Mouse (Mus musculus) embryonic facial prominence, embryonic 13.5 days (tissue): Measurements from ENCODE around the gene Naa80. TPM values are rescaled to one million over a fixed set of nuclear protein-coding genes. Genes with fewer than 3 reads are reported as not detected.
A peak's percentile ranks its signal among the peaks of the same experiment; 100 is the strongest.

Experiments used
- ATAC-seq: fragments of 200-750 bp; cut with Nextera tagmentation; 2 replicates; pipeline ENCODE4 v1.8.0; 2017; ENCODE audit warnings: low read depth; ENCODE audit not compliant: insufficient number of reproducible peaks, insufficient read depth, low FRiP score, low TSS enrichment
- H3K27ac ChIP-seq: fragments of 300-500 bp; sonication (generic); 2 replicates; pipeline ENCODE4 v1.5.1; 2015; ENCODE audit warnings: moderate library complexity, mild to moderate bottlenecking, inconsistent platforms
- H3K27me3 ChIP-seq: fragments of 300-500 bp; sonication (generic); 2 replicates; pipeline ENCODE4 v1.6.1; 2015; ENCODE audit warnings: mild to moderate bottlenecking, inconsistent platforms
- H3K36me3 ChIP-seq: fragments of 300-500 bp; sonication (generic); 2 replicates; pipeline ENCODE4 v1.6.1; 2015; ENCODE audit warnings: mild to moderate bottlenecking, inconsistent platforms
- H3K4me1 ChIP-seq: fragments of 300-500 bp; sonication (generic); 2 replicates; pipeline ENCODE4 v1.6.1; 2015; ENCODE audit warnings: inconsistent platforms
- H3K4me2 ChIP-seq: fragments of 300-500 bp; sonication (generic); 2 replicates; pipeline ENCODE4 v1.6.1; 2015; ENCODE audit warnings: moderate library complexity, mild to moderate bottlenecking, inconsistent platforms
- H3K4me3 ChIP-seq: fragments of 300-500 bp; sonication (generic); 2 replicates; pipeline ENCODE4 v1.5.1; 2015; ENCODE audit warnings: mild to moderate bottlenecking, inconsistent platforms
- H3K9ac ChIP-seq: fragments of 300-500 bp; sonication (generic); 2 replicates; pipeline ENCODE4 v1.6.1; 2015; ENCODE audit warnings: mild to moderate bottlenecking, inconsistent platforms
- H3K9me3 ChIP-seq: fragments of 300-500 bp; sonication (generic); 2 replicates; pipeline ENCODE4 v1.6.1; 2016; ENCODE audit warnings: inconsistent platforms
- WGBS: fragments of 180-500 bp; shearing (Covaris S2); methylation state at CpG from one replicate; pipeline ENCODE4 v1.1.7; 2015; ENCODE audit warnings: mixed read lengths; 5-methylcytosine and 5-hydroxymethylcytosine counted together
- polyA plus RNA-seq: library from polyadenylated mRNA; unstranded; fragments of >200 nt; fragmentation: Nextera tagmentation; extraction: Ambion mirVana; gene quantifications from 2 replicates; pipeline ENCODE4 v1.2.1, GENCODE M21; 2015

Gene Naa80
- polyA plus RNA-seq, 1 experiment from 2014 or later: 22.5 TPM

DNA sequence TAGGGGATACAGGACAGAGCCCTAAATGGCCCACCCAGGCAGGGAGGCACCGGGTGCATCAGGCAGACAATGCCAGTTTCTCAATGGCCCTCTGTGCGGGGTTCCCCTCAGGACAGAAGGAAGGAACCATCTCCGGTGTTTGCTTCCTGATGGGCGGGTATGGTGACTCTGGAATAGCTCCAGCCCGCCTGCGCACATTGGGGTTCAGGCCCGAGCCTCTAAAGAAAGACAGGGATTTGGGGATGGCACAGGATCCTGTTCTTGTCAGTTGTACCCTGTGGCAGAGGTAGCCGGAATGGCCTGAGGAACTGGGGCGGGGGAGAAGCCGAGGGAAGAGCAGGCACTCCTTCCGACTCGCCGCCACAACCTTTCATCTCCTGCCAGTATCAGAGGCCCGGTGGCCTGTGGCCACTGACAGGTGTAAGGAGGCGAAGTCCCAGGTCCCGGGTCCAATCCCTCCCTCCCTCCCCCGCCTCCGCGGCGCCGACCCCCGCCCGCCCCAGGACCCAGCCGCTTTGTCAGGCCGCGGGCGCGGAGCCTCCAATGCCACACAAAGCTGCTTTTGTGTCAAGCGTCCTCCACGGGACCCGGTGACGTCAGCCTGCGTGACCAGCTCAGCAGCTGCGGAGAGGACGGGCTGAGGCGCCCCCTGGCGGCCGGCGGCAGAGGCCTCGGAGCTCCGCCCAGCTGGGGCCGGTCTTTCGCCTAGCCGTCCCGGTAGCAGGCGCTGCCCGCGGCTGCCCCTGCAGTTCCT is 33.7 kb downstream of the Naa80 start:
- Histone ChIP-seq H3K27ac (peak overlapping the region; percentile 94), H3K9me3 (no peaks in the 10 kb centered on the region), H3K36me3 (peaks cover 33% of the 10 kb centered on the region), H3K4me2 (peak overlapping the region; percentile 73), H3K27me3 (no peaks in the 10 kb centered on the region), H3K9ac (peak overlapping the region; percentile 73), H3K4me1 (peaks cover 42% of the 10 kb centered on the region), H3K4me3 (peak overlapping the region; percentile 42)
- ATAC-seq: peak; percentile 82
- WGBS: 2% methylated on average over 42 of the region's 48 CpGs

GRCm38 (mm10) chr9:107612945-107613569 is 34.4 kb downstream of the Naa80 start:
- Histone ChIP-seq H3K9me3 (no peaks in the 10 kb centered on the region), H3K27me3 (no peaks in the 10 kb centered on the region), H3K4me3 (peak overlapping the region; percentile 42), H3K9ac (peak overlapping the region; percentile 73; the same call in 1 of the 2 replicates), H3K4me1 (peaks cover 35% of the 10 kb centered on the region), H3K36me3 (peaks cover 38% of the 10 kb centered on the region), H3K27ac (peak overlapping the region; percentile 94), H3K4me2 (peak overlapping the region; percentile 73)
- WGBS: 10% methylated on average over 12 of the region's 12 CpGs
- ATAC-seq: no peak

GRCm38 (mm10) chr9:107615035-107615434 is 36.3 kb downstream of the Naa80 start:
- H3K4me1 ChIP-seq: peaks cover 28% of the 10 kb centered on the region
- no peak for ATAC-seq
- no peaks in the 10 kb centered on the region for H3K27me3 ChIP-seq
- no peak overlapping the region for H3K4me2 ChIP-seq
- H3K36me3 ChIP-seq: peaks cover 58% of the 10 kb centered on the region
- H3K4me3 ChIP-seq: no peak overlapping the region
- no peak overlapping the region for H3K9ac ChIP-seq
- no peaks in the 10 kb centered on the region for H3K9me3 ChIP-seq
- no peak overlapping the region; the same call in 1 of the 2 replicates for H3K27ac ChIP-seq
- WGBS: 58% methylated on average over 4 of the region's 4 CpGs

DNA sequence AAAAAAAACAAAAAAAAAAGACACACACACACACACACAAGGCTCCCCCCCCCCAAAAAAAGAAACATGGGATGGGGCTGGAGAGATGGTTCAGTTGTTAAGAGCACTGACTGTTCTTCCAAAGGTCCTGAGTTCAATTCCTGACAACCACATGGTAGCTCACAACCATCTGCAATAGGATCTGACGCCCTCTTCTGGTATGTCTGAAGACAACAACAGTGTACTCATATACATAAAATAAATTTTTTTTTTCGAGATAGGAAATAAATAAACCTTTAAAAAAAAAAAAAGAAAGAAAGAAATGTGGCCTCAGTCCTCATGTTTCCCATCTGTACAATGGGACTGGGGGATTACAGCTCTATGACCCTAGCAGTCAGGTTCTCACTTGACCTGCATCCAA is 38.8 kb downstream of the Naa80 start:
- WGBS: 75% methylated on average over 2 of the region's 2 CpGs
- H3K9me3 ChIP-seq: no peaks in the 10 kb centered on the region
- peaks cover 75% of the 10 kb centered on the region for H3K36me3 ChIP-seq
- no peaks in the 10 kb centered on the region for H3K27me3 ChIP-seq
- H3K4me1 ChIP-seq: peaks cover 13% of the 10 kb centered on the region
- H3K9ac ChIP-seq: no peak overlapping the region
- H3K4me2 ChIP-seq: no peak overlapping the region
- ATAC-seq: no peak
- no peak overlapping the region for H3K4me3 ChIP-seq
- no peak overlapping the region for H3K27ac ChIP-seq

GRCm38 (mm10) chr9:107618098-107618497 is 39.4 kb downstream of the Naa80 start:
- 88% methylated on average over 6 of the region's 6 CpGs for WGBS
- H3K4me1 ChIP-seq: peaks cover 12% of the 10 kb centered on the region
- no peak for ATAC-seq
- no peaks in the 10 kb centered on the region for H3K9me3 ChIP-seq
- peaks cover 80% of the 10 kb centered on the region for H3K36me3 ChIP-seq
- H3K9ac ChIP-seq: no peak overlapping the region
- H3K4me2 ChIP-seq: no peak overlapping the region
- H3K27me3 ChIP-seq: no peaks in the 10 kb centered on the region
- H3K27ac ChIP-seq: 0 out of 2 replicates have a peak overlapping the region, but pooled peaks have one; percentile 49
- H3K4me3 ChIP-seq: no peak overlapping the region

- Histone ChIP-seq H3K9me3 (no peaks in the 10 kb centered on the region), H3K4me1 (peaks cover 10% of the 10 kb centered on the region), H3K9ac (peak overlapping the region; percentile 58), H3K27ac (peak overlapping the region; percentile 49), H3K27me3 (no peaks in the 10 kb centered on the region), H3K4me2 (no peak overlapping the region), H3K36me3 (peaks cover 85% of the 10 kb centered on the region), H3K4me3 (no peak overlapping the region)
- WGBS: 62% methylated on average over 13 of the region's 13 CpGs
- no peak for ATAC-seq
Observed at GRCm38 (mm10) chr9:107618778-107619545, 40.3 kb downstream of the Naa80 start.

DNA sequence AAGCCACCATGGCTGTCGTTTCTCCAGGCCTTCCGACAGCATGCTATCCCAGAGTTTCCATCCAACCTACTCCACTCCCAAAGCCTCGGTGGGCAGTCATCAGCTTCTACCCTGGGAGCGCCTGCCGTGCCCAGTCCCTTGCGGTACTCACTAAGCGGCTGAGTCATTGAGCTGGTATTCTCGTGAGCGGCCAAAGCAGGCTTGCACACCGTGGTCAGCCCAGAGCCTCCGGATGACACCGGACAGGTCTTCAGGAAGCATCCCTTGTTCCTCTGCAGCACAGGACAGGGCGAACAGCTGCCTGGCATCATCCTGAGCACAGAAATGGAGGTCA is 40.8 kb downstream of the Naa80 start:
- 82% methylated on average over 13 of the region's 13 CpGs for WGBS
- no peak for ATAC-seq

GRCm38 (mm10) chr9:107620954-107621353 is 42.3 kb downstream of the Naa80 start:
- Histone ChIP-seq H3K4me2 (no peak overlapping the region), H3K36me3 (peaks cover 85% of the 10 kb centered on the region), H3K9me3 (no peaks in the 10 kb centered on the region), H3K27ac (no peak overlapping the region; the same call in 1 of the 2 replicates), H3K9ac (no peak overlapping the region), H3K4me1 (peaks cover 23% of the 10 kb centered on the region), H3K4me3 (no peak overlapping the region), H3K27me3 (no peaks in the 10 kb centered on the region)
- no peak for ATAC-seq

More for the DNA sequence above, 40.8 kb downstream of the Naa80 start:
- peaks cover 10% of the 10 kb centered on the region for H3K4me1 ChIP-seq
- 0 out of 2 replicates have a peak overlapping the region, but pooled peaks have one; percentile 4 for H3K27ac ChIP-seq
- no peaks in the 10 kb centered on the region for H3K9me3 ChIP-seq
- H3K27me3 ChIP-seq: no peaks in the 10 kb centered on the region
- H3K4me2 ChIP-seq: no peak overlapping the region
- H3K9ac ChIP-seq: no peak overlapping the region
- peaks cover 85% of the 10 kb centered on the region for H3K36me3 ChIP-seq
- no peak overlapping the region for H3K4me3 ChIP-seq

DNA sequence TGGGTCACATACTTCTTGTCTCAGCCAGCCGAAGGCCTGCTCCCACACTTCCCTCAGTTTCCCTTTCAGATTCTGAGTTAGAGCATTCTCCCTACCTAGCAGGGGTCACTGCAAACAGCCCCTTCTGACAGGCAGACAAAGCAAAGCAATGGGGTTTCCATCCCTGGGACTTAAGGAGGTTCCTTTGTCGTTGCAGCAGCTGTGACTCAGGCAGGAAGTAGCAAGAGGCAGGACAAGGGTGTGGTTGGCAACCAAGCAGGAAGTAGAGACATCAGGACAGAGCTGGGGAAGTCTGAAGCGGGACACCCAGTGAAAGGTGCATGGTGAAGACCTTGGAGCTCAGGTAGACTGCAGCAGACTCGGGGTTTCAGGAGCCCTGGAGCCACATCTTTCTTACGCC is 45.9 kb downstream of the Naa80 start:
- Histone ChIP-seq H3K4me2 (no peak overlapping the region), H3K27me3 (no peaks in the 10 kb centered on the region), H3K9me3 (no peaks in the 10 kb centered on the region), H3K4me1 (peaks cover 49% of the 10 kb centered on the region), H3K36me3 (peaks cover 70% of the 10 kb centered on the region), H3K4me3 (no peak overlapping the region), H3K27ac (peak overlapping the region; percentile 91; the same call in 1 of the 2 replicates), H3K9ac (peak overlapping the region; percentile 32; the same call in 1 of the 2 replicates)
- WGBS: 72% methylated on average over 5 of the region's 5 CpGs
- ATAC-seq: no peak

GRCm38 (mm10) chr9:107624951-107625350 is 46.3 kb downstream of the Naa80 start:
- Histone ChIP-seq H3K27ac (peak overlapping the region; percentile 91), H3K9me3 (no peaks in the 10 kb centered on the region), H3K27me3 (no peaks in the 10 kb centered on the region), H3K9ac (peak overlapping the region; percentile 32; the same call in 1 of the 2 replicates), H3K4me1 (peaks cover 53% of the 10 kb centered on the region), H3K4me2 (no peak overlapping the region), H3K36me3 (peaks cover 68% of the 10 kb centered on the region), H3K4me3 (no peak overlapping the region)
- 88% methylated on average over 3 of the region's 3 CpGs for WGBS
- ATAC-seq: no peak

DNA sequence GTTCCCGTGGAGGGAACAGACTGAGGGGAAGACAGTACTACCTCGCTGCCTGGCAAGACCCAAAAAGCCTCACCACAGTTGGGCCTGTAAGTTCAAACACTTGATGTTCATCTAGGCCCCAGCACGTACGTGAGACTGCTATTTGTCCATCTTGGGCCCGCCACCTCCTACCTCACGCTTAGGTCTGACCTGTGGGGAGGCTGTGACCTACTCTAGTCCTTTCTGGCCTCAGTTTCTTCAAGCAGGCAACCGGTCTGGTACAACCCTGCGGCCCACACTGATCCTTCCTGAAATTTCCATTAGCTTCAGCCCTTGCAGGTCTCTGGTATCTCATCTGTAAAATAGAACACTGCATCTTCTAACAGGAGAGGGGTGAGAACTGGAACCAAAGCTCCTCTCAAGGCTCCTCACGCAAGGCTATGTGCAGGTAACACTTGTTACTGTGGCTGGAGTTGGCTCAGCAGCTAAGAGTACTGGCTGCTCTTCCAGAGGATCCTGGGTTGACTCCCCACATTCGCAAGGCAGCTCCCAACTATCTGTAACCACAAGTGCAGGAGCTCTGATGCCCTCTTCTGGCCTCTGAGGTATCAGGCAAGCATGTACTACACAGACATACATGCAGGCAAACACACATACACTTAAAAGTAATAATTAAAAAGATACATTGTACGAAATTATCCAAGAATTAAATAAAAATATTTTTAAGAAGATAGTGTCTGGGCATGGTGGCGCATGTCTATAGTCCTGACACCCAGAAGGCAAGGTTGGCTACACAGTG is 46.9 kb downstream of the Naa80 start:
- peaks cover 62% of the 10 kb centered on the region for H3K36me3 ChIP-seq
- H3K4me1 ChIP-seq: peaks cover 59% of the 10 kb centered on the region
- ATAC-seq: no peak

More for the DNA sequence above, 46.9 kb downstream of the Naa80 start:
- Histone ChIP-seq H3K4me2 (0 out of 2 replicates have a peak overlapping the region, but pooled peaks have one; percentile 99), H3K27ac (peak overlapping the region; percentile 91), H3K9ac (peak overlapping the region; percentile 32; the same call in 1 of the 2 replicates), H3K27me3 (no peaks in the 10 kb centered on the region), H3K4me3 (no peak overlapping the region), H3K9me3 (no peaks in the 10 kb centered on the region)
- 89% methylated on average over 12 of the region's 12 CpGs for WGBS
